Mouse (Mus musculus): ENCODE measurements around the gene Dxo.

Gene Dxo

DNA sequence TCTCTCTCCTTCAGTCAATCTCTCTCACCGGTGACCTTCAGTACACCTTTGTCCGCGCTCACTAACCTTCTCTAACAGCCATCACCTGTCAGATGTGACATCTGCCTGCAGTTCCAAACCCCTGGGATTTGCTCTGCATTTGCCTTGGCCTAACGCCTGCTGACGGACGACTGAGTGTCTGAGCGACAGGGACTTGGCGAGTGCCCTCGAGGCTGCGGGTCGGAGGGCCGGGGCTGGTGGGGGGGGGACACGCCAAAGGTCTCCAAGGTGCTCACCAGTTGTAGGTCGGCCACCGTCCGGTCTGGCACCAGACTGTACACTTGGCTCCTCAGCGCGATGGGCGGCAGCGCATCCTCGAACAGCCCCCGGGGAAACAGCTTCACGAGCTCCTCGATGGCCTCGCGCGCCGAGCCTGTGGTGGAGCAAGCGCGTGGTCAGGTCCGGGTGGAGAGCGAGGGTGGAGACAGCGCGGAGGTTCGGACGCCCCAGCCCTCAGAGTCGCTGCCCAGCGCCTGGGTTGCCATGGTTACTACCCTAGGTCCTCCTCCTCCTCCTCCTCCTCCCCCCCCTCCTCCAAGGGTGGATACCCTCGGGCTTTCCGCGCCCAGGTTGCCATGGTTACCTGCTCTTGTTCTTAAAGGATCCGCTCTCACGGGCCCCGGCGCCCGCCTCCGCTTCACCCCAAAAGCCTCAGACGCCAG is 514 bp upstream of the Dxo start:
- DNase-seq = no peak

DNA sequence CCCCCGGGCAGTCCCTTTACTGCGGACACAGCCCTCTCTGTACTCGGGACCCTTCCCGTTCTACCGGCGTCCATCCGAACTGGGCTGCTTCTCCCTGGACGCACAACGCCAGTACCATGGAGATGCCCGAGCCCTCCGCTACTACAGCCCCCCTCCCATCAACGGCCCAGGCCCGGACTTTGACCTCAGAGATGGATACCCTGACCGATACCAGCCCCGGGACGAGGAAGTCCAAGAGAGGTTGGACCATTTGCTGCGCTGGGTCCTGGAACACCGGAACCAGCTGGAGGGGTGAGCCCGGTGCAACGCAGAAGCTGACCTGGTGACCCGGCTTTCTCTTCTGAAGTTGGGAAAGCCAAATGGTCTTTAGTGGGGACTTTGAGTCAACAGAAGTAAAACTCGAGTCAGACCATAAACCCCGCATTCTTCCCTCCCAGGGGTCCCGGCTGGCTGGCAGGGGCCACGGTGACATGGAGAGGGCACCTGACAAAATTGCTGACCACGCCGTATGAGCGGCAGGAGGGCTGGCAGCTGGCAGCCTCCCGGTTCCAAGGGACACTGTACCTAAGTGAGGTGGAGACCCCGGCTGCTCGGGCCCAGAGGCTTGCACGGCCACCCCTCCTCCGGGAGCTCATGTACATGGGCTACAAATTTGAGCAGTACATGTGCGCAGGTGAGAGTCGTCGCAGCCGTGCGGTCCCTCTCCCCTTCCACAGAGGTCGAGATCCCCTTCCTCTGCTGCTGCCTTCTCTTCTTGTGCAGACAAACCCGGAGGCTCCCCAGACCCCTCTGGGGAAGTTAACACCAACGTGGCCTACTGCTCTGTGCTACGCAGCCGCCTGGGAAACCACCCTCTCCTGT is 875 bp downstream of the Dxo start:
- DNase-seq = no peak

DNA sequence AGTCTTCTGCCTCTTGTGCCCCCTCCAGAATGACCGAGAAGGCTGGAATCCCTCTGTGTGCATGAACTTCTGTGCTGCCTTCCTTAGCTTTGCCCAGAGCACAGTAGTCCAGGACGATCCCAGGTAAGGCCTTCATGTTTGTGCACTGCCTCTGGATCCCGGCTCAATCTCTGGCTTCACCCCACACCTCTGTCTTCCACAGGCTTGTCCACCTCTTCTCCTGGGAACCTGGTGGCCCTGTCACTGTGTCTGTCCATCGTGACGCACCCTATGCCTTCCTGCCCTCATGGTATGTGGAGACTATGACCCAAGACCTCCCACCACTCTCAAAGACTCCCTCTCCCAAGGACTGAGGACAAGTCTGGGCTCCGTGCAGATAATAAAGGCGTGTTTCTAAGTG is 2.0 kb downstream of the Dxo start:
- no peak for DNase-seq

DNA sequence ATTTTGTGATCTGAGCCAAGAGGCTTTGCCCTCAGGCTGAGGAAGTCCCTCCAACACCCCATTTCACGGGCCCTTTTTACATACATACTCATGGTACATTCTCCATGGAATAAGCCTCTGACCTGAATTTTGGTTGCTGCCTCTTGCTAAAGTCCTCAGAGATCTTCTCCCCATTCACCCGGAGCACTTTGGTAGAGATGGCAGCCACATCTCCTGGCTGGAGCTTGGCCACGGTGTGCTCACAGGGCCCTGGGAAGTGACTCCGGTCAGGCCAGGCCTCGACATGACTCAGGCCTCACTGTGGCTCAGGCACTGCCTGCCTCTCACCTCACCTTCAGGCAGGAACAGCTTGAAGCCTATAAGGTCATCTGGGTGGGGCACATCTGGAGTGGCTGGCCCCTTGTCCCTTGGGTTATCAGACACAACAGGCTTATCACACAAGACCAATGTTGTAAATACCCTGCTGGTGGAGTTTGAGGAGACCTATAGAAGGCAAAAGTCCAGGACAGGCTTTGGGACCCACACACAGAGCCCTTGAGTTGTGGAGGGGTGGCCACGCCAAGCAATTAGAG is 4.0 kb downstream of the Dxo start:
- no peak for DNase-seq

DNA sequence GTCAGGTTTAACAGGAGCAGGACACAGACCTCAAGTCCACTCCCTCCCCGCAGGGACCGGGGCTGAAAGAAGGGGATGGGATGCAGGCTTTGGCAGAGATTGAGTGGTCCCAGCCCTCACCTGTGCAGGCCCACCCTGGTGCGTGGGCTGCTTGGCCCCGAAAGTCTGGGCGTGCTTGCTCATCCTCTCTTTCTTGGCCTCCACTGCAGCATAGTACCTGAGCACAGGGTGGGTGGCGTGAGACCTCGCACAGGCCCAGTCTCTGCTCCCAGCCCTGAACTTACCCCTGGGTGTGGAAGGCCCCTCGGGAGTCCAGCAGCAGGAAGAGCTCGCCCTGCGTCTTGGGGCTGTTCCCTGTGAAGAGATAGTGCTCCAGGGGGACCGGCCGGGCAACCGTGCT is 8.1 kb downstream of the Dxo start:
- DNase-seq = no peak

DNA sequence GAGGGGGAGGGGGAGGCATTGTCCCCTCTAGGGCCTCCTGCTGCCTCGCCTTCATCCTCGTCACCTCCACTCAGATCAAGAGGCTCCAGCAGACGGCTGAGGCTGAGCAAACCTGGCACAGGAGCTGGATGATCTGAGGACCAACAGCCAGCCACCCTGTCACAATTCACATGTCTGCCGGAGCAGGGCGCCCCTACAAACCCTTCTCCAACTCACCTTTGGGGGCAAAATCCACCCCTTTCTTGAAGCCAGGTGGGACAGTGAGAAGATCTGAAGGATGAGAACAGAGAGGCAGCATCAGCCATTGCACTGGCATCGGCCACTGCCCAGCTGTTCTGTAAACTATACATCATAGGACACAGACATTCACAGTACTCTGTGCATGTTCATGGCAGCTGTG is 10.4 kb downstream of the Dxo start:
- DNase-seq = no peak

DNA sequence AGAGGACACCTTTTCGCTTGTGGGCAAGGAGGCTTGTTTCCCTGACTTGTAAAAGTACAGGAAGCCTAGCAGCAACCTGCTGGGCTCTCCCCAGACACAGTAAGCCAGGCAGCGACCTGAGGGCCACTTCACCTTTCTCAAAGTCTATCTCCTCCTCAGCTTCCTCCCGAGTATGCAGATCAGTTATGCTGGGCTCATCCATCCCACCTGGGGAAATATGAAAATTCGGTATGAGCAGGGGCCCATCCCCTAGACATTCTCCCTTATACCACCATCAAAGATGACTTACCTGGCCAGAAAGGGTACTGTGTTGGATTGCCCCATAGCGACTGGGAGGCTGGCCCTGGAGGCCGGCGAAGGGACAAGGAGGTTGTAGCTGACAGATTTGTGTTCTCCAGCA is 10.8 kb downstream of the Dxo start:
- no peak for DNase-seq

DNA sequence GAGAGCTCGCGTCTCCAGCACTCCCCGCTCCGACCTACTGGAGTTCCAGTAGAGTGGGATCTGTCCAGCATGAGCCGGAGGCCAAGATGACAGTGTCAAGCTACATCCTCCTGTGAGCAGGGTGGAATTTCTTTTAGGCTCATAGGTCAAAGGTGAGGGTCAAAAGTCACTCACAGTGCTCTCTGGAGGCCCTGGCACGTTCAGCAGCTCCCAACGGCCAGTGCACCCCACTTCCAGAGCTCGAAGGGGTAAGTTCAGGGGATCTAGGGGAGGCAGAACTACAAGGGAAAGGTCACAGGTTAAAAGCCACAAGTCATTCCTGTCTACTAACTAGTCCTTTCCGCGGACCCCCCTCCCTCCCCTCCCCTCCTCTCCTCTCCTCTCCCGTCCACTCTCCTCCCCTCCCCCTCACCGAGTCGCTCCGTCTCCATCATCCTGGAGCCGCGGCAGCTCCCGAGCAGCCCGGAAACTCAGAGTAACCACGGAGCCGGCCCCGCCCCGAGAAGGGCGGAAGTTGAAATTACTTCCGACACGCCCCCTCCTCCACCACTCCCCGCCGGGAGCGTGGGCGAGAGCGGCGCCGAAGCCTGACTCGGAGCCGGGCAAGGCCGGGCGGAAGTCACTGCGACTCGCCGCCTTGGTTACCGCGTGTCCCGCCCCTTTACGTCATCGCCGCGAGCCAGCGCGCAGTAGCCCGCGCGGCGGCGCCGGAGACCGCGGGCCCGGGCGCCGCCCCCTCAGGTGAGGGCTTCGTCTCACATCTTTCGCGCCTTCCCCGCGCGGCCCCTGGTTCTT is 13.1 kb downstream of the Dxo start, which contains the start of the genes Skiv2l and Nelfe:
TSS of gene Skiv2l (minus strand) at position 489 of the 795 bp plus-strand sequence.
TSS of gene Nelfe (plus strand) at position 670 of the 795 bp plus-strand sequence.
- peak; percentile 99 for DNase-seq

DNA sequence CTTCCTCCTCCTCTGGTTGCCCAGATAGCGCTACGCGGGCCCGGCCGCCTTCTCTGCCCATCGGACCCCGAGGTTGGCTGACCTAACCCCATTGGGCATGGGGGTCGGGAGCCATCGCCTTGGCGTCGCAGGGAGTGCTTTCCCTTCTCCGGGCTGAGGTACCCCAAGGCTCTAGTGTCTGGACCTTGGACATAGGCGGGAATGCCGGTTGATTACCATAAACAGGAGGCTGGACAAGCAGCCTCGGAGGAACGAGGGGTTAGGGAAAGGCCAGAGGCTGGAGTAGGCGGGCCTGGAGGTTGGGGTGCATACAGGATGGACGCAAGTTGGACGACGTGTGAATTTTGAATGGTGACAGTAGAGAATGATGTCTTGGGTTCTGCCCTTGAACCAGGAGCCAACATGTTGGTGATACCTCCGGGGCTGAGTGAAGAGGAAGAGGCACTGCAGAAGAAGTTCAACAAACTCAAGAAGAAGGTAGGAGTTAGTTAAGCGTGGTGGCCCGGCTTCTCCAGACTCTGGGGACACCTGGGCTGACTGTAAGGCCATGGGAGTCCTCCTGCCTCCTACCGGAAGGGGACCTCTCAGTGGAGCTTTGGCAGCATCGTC is 13.8 kb downstream of the Dxo start:
- DNase-seq = no peak

DNA sequence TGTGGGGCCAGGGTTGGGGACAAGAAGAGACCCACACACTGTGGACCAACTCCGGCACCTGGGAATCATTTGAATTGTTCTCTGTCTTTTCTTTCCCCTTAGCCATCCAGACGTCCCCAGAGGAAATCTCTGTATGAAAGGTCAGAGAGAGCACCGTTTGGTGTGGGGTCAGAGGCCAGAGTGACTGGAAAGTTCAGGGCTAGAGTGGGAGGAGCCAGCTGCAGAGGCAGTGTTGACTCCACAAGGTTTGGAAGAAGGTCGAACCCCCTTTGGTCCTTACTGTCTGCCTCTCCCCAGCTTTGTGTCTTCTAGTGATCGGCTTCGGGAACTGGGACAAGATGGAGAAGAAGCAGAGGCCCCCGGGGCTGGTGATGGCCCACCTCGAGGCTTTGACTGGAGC is 16.7 kb downstream of the Dxo start:
- no peak for DNase-seq

DNA sequence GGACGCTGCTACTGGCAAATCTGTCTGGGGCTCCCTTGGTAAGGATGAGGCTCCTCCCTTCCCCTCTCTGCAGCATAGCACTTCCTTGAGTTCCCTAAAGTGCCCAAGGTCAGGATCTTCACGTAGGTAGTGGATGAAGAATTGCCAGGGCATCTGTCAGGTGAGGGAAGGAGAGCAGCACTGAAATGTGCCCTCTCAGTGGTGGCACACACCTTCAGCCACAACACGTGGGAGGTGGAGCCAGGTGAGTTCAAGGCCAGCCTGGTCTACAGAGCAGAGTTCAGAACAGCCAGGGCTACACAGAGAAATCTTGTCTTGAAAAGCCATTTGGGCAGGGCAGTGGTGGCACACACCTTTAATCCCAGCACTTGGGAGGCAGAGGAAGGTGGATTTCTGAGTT is 17.9 kb downstream of the Dxo start:
- DNase-seq = no peak

DNA sequence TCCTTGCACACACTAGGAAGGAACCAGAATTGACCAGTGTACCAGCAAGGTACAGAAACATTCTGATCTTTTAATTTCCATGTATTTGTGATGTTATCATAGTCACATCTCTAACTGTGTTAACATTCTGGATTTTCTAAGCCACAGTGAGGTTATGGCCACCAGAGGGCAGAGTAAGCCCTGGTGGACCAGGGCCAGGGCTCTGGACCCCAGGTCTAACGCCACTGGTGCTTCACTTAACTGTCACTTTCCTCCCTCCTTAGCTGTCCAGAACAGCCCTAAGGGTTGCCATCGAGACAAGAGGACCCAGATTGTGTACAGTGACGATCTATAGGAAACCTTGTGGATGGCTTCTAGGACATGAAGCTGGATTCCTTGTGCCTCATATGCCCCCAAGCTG is 19.0 kb downstream of the Dxo start:
- peak; percentile 75 to 76 for DNase-seq

DNA sequence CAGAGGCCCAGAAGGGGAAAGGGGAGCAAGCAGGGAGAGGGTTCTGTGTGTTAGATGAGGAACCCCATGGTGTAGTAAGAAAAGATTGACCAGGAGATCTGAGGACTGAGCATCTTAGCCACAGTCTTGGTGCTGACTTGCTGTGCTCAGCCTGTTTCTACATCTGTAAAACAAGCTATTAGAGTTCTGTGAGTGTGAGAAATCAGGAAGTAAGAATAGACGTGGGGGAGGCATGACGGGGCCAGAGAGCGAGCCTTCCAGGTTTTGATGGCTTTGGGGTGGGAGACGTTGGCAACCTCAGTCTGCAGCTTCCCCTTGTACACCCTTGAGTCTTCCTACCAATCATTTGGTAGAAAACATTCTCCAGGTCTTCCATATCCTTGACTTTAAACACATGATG is 21.9 kb downstream of the Dxo start:
- DNase-seq = no peak

DNA sequence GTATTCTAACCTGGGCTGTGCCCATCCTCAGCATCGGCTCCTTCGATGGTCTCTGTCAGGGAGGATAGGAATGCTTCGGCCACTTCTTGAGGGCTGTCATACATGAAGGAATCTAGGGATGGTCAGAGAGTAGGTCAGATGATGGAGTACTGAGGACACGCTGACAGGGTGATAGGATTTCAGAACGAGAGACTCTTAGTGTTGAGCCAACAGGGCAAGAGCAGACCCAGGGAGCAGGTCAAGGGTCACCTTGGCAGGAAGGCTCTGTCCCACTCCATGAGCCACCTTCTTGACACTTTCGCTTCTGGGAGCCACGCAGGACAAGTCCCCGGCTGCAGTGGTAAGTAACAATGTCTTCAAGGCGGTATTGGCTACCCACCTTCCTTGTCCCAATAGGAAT is 23.7 kb downstream of the Dxo start:
- no peak for DNase-seq

DNA sequence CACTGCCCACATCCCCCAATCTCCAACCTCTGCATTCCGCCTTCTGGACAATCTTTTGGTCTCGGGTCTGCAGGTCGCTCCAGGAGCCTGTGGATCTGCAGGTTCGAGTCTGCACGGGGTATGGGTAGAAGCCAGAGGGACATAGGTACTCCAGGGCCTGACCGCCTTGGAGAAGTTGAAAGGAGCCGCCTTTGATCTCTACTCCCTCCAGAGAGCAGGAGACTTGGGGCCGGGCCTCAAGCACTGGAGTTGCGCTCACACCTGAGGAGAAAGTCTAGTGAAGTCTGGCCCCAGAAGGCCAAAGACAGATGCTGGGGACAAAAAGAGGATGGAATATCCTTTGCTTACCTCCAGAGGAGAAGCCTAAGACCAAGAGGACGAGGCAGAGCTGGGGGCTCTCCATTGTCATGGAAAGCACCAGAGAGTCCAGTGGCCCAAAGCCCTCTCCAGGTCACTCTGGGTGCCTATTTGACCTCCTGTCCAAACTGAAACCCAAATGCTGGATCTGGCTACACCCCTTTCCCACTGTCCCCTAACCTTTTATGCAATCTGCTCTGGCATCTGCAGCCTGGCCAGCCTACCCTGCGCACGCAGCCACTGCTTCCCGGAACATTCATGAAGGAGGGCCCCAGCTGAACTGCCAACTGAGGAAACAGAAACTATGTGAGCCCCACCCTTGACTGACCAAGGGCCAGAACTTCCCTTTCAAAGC is 25.0 kb downstream of the Dxo start:
- DNase-seq = no peak

DNA sequence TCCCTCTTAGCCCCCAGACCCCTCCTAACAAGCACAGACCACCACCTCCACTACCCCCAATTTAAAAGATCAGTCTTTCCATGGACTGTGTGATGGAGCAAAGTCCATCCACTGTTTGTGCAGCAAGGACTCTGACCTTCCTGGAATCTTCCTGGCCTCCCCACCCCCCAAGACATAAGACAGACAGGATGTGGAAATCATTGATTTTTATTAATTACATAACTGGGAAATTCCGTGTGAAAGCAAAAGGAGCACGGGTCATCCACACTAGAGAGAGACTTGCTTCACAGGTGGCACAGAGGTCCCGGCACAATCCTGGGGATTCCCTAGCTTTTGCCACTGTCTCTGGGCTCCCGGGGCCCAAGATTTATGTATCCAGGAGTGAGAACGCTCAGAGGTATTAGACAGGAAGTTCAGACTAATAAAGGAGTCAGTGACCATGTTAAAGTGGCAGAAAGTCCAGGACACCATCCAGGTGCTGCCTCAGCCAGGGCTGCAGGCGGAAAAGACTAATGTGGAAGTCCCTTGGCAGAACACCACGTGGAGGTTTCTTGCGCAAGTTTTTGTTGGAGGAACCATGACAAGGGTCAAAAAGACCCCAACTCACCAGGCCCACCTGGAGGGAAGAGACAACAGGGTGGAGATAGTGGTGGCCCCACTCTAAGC is 25.7 kb downstream of the Dxo start, which contains the start of gene Cfb:
TSS of gene Cfb (minus strand) at position 103 of the 666 bp plus-strand sequence.
- no peak for DNase-seq

DNA sequence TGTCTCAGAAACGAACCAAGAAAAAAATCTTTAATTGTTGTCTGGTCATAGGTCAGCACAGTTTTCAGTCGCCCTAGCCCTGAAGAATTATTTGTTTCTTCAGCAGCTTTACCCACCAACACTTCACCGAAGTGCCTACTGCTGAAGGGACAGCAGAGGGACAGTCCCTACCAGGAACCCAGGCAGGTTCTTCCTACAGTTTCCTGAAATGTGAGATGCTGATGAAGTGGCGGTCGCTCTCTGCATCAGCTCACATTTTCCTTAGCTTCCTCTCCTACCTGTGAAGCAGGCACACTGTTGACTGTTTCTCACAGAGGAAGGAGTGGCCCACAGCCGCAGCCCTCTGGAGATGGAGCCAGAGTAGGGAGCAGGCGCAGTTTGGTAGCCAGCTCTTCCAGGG is 29.2 kb downstream of the Dxo start:
- DNase-seq = no peak

DNA sequence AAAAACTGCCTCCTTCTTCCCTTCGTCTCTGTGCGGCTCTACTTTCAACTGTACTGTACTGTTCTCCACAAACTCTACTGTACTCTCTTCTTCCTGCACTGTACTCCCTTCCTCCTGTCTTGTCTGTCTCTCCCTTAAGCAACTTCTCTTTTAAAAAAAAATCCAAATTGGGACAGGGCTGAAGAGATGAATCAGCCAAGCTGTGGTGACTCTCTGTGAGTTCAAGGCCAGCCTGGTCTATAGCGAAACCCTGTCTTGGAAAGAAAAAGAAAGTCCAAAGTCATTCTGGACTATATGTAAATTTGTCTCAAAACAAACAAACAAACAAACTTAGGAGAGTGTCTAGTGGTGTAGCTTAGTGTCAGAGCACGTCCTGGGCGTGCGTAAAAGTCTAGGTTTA is 37.5 kb downstream of the Dxo start:
- DNase-seq = no peak

DNA sequence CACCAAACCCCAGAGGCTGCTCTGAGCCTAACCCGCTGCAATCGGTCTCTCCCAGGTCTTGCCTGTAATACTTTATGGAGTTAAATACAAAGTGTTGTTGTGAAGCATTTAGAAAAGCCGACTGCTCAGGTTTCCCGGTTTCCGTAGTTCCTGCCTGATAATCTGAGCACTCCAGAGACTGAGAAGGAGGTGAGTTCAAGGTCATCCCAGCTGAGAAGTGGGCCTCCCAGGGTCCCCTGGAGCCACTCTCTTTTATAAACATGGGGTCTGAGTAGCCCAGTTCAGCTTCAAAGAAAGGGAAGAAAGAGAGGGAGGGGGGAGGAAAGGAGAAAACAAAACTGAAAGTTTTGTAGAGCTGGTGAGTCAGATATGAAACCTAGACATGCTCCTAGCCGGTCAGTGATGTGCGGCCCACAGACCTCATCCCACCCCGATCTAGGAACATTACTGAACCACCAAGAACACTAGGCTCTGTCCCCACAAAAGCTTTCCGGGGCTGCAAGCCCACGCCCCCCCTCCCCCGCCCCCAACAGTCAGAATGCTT is 42.6 kb downstream of the Dxo start, which contains the start of gene Zbtb12:
TSS of gene Zbtb12 (plus strand) at position 148 of the 544 bp plus-strand sequence.
- peak in 1 of 2 experiments; percentile 18 for DNase-seq

DNA sequence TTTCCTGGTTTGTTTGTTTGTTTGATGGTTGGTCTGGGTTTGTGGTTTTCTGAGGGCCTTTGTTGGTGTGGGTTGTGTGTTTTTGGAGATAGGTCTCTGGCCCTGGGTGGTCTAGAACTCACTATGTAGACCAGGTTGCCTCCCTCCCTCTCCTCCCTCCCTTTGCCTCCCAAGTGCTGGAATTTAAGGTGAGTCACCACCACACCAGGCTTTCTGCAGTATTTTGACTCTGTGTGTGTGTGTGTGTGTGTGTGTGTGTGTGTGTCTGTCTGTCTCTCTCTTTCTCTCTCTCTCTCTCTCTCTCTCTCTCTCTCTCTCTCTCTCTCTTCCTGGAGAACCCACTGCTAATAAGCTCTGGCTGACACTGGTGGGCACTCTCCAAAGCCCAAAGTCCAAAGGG is 44.3 kb downstream of the Dxo start:
- DNase-seq = no peak

Data from B cell, adult 2 months (primary cell).